Mouse (Mus musculus): ENCODE data around the gene Etv6.

Etv6 gene

DNA sequence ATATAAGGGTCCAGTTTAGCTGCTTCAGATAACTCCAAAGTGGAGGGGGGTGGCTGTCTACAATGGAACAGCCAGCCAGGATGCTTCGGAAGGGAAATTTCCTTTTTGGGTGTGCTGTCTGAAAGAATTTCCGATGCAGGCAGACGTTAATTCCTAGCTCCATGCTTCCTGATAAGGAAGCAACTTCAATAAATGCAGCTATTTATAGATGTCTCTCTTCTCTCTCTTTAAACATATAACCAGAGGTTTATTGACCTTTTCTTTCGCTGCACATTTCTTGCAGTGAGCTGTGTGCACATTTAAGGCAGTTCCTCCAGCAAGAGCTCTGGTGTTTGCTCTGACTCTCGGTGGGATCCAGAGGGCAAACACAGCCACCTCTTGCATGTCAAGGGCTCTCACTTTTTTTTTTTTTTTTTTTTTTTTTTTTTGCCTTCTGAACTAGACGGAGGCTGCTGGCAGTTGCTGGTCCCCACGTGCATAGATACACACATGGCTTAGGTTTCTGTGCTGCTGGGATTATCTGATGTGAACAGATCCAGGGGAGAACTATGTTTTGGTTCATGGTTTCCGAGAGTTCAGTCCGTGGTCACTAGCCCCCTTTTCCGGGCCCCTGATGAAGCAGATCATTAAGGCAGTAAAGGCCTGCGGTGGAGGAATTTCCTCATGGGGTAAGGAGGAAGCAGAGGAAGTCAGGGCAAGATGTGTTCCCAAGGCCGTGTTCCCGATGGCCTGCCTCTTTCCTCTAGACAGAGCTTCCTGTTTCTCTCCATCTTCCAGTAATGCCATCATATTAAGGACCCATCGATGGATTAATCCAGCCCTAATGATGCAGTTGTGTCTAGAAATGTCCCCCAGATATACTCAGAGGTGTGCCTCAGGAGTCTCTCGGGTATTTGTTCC, 109.0 kb downstream of the Etv6 start:
- no peak for DNase-seq

GRCm38 (mm10) chr6:134147596-134148442, 112.3 kb downstream of the Etv6 start:
- DNase-seq = peak; percentile 55 to 73

DNA sequence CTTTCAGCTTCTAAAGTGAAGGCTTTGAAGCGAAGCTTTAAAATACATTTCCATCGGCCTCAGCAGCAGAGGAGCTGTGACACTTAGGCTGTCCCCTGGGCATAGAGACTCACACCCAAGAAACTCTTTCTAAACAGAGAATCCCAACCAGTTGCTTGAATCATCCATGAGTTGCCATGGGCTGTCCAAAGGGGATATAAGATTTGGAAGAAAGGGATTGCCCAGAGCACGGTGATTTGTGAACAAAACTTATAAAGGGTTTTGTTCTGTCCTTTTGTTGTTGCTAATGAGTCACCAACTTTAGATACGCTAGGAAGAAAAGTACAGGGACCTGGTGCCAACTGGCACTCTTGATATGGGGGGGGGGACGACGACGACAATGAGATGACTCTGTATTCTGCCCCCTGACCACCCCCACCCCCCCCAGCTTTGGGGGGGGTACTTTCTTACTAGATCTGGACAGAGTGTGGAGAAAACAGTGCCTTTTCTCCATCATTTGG, 113.0 kb downstream of the Etv6 start:
- DNase-seq = no peak

DNA sequence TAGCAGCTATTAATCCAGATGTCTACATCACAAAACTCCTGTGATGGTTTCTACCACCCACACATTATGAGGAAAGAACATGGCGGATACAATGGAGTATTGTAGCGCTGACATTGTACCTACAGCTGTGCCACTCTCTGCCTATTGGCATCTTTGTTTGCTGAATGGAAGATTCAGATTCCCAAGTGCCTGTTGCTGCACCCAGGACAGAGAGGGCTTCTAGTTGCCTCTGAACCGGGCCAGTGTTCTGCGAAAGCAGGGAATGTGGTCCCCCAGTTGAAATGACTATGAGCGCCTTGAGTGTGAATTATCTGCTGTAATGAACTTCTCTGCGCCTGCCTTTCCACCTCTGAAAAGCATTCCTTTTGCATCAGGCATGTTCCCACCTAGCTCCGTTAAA, 114.1 kb downstream of the Etv6 start:
- no peak for DNase-seq

DNA sequence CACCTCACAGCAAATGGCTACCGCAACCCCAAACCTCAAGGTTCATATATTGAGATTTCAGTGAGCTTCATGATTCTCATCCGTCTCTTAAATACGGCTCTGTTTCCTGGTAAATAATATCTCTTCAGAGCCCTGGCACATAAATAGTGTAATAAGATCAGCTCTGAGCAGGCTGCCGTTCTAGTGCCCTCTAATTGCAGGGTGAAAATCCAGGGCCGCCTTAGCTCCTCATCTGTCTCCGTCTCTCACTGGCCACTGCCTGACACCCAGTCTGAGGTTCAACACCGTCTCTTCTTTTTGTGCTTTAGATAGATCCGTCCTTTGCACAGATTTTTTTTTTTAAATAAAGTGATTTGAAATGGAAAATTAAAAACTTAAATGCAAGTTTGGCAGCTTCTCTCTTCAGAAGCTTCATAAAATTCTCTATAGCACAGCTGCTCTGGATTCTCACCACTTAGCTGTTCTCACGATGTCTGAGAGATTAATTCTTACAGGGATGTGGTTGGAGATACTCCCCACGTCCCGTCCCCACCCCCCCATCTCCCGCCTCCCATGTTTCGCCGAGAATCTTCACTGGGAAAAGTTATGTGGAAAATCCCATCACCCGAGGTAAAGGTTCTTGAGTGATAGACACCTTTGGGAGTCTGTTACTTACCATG, 115.7 kb downstream of the Etv6 start:
- DNase-seq = no peak

DNA sequence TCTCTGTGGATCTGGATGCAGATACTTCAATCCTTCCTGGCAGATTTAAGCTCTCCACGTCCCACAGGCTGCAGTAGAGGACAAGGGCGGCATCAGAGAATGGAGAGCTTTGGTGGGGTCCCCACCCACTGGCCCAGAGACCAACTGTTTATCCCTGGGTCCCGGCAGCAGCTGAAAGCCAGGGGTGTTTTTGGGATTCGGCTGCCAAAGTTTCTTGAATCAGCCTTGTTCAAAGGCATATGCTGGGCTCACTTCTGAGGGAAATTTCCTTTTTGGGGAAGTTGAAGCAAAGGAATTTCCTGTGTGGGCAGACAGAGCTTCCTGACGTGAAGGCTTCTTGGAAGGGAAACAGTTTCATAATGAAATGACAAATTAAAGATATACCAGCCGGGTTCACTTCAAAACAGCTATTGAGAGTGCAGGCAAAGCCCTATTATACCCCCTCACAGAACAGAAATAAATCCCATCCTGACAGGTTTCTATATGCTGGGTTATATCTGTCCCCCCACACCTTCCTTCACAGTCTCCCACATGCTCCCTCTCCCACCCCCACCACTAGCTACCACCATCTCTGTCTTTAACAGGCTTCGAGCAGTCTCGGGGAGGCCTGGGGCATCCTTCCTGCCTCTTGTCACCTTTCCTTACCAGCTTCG, 116.5 kb downstream of the Etv6 start:
- DNase-seq = peak; percentile 60 to 73

GRCm38 (mm10) chr6:134152539-134152938, 117.0 kb downstream of the Etv6 start:
- DNase-seq = no peak

DNA sequence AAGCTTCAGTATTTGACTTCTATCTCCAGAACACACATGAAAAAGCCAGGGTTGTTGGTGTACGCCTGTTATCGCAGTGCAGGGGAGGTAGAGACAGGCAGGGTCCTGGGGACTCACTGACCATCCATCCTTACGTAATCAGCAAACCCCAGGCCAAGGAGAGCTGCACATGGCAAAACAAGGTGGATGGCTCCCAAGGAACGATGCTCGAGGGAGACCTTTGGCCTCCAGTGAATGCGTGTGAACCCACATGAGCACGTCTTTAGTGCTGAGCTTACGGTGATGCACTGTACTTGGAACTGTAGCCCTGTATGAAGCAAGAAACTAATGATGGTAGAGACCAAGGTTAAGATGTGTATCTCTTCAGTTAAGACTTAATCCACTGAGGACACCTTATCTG, 119.2 kb downstream of the Etv6 start:
- peak in 1 of 2 experiments; percentile 44 for DNase-seq

GRCm38 (mm10) chr6:134155900-134156623, 120.6 kb downstream of the Etv6 start:
- no peak for DNase-seq

DNA sequence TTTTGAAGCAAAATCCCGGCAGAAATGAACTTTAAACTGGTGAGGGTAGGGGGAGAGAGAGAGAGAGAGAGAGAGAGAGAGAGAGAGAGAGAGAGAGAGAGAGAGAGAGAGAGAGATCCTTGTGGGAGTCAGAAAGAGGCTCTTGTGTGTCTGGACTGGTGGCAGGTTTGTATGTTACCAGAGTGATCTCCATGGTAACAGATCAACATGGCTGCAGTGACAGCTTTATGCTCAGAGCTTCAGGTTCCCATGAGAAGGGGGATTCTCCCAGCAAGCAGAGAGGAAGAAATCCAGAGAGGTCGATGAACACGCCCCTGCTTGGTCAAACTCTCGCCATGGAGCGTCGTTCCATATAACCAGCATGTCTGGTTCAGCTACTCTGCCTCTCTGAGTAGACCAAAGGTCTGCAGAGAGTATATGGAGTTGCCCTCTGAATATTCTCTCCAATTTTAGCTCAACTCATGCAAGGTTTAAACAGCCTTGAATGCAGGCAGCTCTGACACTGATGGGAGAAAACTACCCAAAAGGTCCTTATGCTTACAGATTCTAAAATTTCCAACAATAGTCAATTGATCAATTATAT, 122.1 kb downstream of the Etv6 start:
- DNase-seq = no peak

DNA sequence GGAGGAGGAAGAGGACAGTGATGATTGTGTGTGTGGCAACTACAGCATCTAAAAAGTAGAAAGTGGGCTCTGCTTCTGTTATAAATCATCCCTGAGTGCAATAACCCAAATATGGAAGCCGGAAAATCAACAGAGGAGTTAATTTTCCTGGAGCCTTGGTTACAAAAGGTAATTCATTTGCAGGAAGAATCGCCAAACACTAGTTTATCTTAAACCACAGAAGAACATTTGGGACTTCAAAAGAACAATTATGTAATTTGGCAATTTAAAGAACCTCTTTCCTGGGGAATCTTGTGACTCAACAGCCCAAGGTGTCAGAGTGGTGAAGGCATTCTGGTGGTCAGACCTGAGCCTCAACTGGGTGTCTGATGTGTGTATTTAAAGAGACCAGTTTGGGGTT, 122.7 kb downstream of the Etv6 start:
- peak in 1 of 2 experiments; percentile 41 for DNase-seq

- peak in 1 of 2 experiments; percentile 55 for DNase-seq
Observed at GRCm38 (mm10) chr6:134159672-134160071, 124.2 kb downstream of the Etv6 start.

GRCm38 (mm10) chr6:134161040-134161439, 125.5 kb downstream of the Etv6 start:
- no peak for DNase-seq

DNA sequence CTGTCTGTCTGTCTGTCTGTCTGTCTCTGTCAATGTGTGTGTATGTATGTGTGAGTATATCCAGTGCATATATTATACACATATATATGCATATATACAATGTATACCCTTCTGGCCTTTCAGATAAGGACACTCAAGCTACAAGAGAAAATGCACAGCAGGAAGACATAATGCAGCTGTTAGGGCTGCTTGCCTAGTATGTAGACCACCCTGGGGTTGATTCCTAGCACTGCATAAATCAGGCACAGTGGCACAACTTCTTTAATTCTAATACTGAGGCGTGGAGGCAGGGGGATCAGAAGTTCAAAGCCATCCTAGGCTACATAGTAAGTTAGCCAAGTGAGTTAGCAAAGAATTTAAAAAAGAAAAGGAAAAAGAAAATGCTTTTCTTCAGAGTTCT, 127.8 kb downstream of the Etv6 start:
- no peak for DNase-seq

DNA sequence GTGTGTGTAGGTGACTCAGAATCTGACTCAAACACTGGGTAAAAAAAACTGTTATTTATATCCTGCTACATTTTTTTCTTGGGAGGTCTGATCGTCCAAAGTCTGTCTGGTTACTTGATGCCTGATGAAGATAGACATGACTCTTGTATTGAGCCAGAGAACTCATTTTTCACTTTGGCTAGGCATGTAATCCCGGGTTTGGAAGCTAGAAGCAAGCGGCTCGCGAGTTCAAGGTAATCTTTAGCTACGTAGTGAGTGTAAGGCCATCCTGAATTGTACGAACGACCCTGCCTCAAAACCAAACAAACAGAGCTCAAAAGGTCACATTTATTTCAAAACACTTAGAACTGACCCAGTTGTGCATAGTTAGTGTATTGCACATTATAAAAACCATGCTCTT, 128.9 kb downstream of the Etv6 start:
- DNase-seq = no peak

- no peak for DNase-seq
Observed at GRCm38 (mm10) chr6:134165012-134165411, 129.5 kb downstream of the Etv6 start.

- DNase-seq = no peak
Observed at GRCm38 (mm10) chr6:134167963-134168362, 132.5 kb downstream of the Etv6 start.

GRCm38 (mm10) chr6:134168799-134169198, 133.3 kb downstream of the Etv6 start:
- no peak for DNase-seq

- no peak for DNase-seq
Observed at GRCm38 (mm10) chr6:134171235-134171634, 135.7 kb downstream of the Etv6 start.

GRCm38 (mm10) chr6:134171906-134172728, 136.6 kb downstream of the Etv6 start:
- peak; percentile 47 to 52 for DNase-seq

Data from kidney, postnatal 36 days (tissue).